Mouse (Mus musculus): ENCODE measurements around the gene Mcm10.

The Mcm10 gene

GRCm38 (mm10) chr2:5031215-5031614 is 18.6 kb upstream of the Mcm10 start:
- DNase-seq, result no peak

GRCm38 (mm10) chr2:5029808-5030207 is 17.2 kb upstream of the Mcm10 start:
- no peak for DNase-seq

- no peak for DNase-seq
Observed at GRCm38 (mm10) chr2:5028047-5028446, 15.5 kb upstream of the Mcm10 start.

- no peak for DNase-seq
Observed at GRCm38 (mm10) chr2:5027057-5027456, 14.5 kb upstream of the Mcm10 start.

- no peak for DNase-seq
Observed at GRCm38 (mm10) chr2:5025162-5025733, 12.7 kb upstream of the Mcm10 start.

- DNase-seq, result no peak
Observed at GRCm38 (mm10) chr2:5023699-5024399, 11.3 kb upstream of the Mcm10 start.

- no peak for DNase-seq
Observed at GRCm38 (mm10) chr2:5023275-5023674, 10.7 kb upstream of the Mcm10 start.

- no peak for DNase-seq
Observed at GRCm38 (mm10) chr2:5019708-5020107, 7.1 kb upstream of the Mcm10 start.

GRCm38 (mm10) chr2:5016922-5017321 is 4.3 kb upstream of the Mcm10 start:
- DNase-seq, result no peak

GRCm38 (mm10) chr2:5015527-5015926 is 2.9 kb upstream of the Mcm10 start:
- DNase-seq, result no peak

- no peak for DNase-seq
Observed at GRCm38 (mm10) chr2:5014616-5015015, 2.0 kb upstream of the Mcm10 start.

GRCm38 (mm10) chr2:5011898-5012490 is 597 bp downstream of the Mcm10 start:
- DNase-seq, result no peak

- no peak for DNase-seq
Observed at GRCm38 (mm10) chr2:5007107-5007506, 5.5 kb downstream of the Mcm10 start.

GRCm38 (mm10) chr2:5001266-5001665 is 11.3 kb downstream of the Mcm10 start:
- no peak for DNase-seq

GRCm38 (mm10) chr2:4998905-4999304 is 13.7 kb downstream of the Mcm10 start:
- DNase-seq, result peak; percentile 48

GRCm38 (mm10) chr2:4996421-4996824 is 16.2 kb downstream of the Mcm10 start:
- peak; percentile 92 for DNase-seq

GRCm38 (mm10) chr2:4995646-4996045 is 16.9 kb downstream of the Mcm10 start:
- DNase-seq, result peak; percentile 36

- peak; percentile 76 for DNase-seq
Observed at GRCm38 (mm10) chr2:4994436-4994835, 18.2 kb downstream of the Mcm10 start.

GRCm38 (mm10) chr2:4993584-4993983 is 19.0 kb downstream of the Mcm10 start:
- DNase-seq, result no peak

- peak; percentile 30 for DNase-seq
Observed at GRCm38 (mm10) chr2:4988826-4989424, 23.7 kb downstream of the Mcm10 start.

- DNase-seq, result no peak
Observed at GRCm38 (mm10) chr2:4987388-4988180, 25.0 kb downstream of the Mcm10 start.

GRCm38 (mm10) chr2:4986798-4987197 is 25.8 kb downstream of the Mcm10 start:
- DNase-seq, result no peak

GRCm38 (mm10) chr2:4985000-4985399 is 27.6 kb downstream of the Mcm10 start:
- DNase-seq, result no peak

Data from kidney, adult 9 months (tissue).